Mouse (Mus musculus) hindbrain, embryonic 12.5 days (tissue): ENCODE results near the gene Tex48. TPM values are rescaled to one million over a fixed set of nuclear protein-coding genes. Genes with fewer than 3 reads are reported as not detected.

Experiments used
- ATAC-seq: fragments of 200-750 bp; cut with Nextera tagmentation; 2 replicates; pipeline ENCODE4 v1.8.0; 2017; ENCODE audit warnings: moderate TSS enrichment; ENCODE audit not compliant: low FRiP score
- H3K27ac ChIP-seq: fragments of 300-500 bp; sonication (generic); 2 replicates; pipeline ENCODE4 v1.5.1; 2016; ENCODE audit warnings: mild to moderate bottlenecking
- H3K27me3 ChIP-seq: fragments of 300-500 bp; sonication (generic); 2 replicates; pipeline ENCODE4 v1.6.1; 2016; ENCODE audit warnings: mild to moderate bottlenecking
- H3K36me3 ChIP-seq: fragments of 300-500 bp; sonication (generic); 2 replicates; pipeline ENCODE4 v1.6.1; 2016; ENCODE audit warnings: mild to moderate bottlenecking
- H3K4me1 ChIP-seq: fragments of 300-500 bp; sonication (generic); 2 replicates; pipeline ENCODE4 v1.6.1; 2016
- H3K4me2 ChIP-seq: fragments of 300-500 bp; sonication (generic); replicated peaks from 2 replicates; pipeline ENCODE4 v1.6.1; 2016; ENCODE audit warnings: mild to moderate bottlenecking
- H3K4me3 ChIP-seq: fragments of 300-500 bp; sonication (generic); 2 replicates; pipeline ENCODE4 v1.5.1; 2016; ENCODE audit warnings: mild to moderate bottlenecking
- H3K9ac ChIP-seq: fragments of 300-500 bp; sonication (generic); 2 replicates; pipeline ENCODE4 v1.6.1; 2016; ENCODE audit warnings: mild to moderate bottlenecking, moderate library complexity
- H3K9me3 ChIP-seq: fragments of 300-500 bp; sonication (generic); replicated peaks from 2 replicates; pipeline ENCODE4 v1.6.1; 2016; ENCODE audit warnings: mild to moderate bottlenecking
- WGBS: fragments of 180-500 bp; shearing (Covaris S2); methylation state at CpG from one replicate; pipeline ENCODE4 v1.1.7; 2016; 5-methylcytosine and 5-hydroxymethylcytosine counted together
- polyA plus RNA-seq: library from polyadenylated mRNA; unstranded; fragments of >200 nt; fragmentation: Nextera tagmentation; extraction: Ambion mirVana; gene quantifications from 2 replicates; pipeline ENCODE4 v1.2.1, GENCODE M21; 2016

The Tex48 gene
- polyA plus RNA-seq, 1 experiment from 2014 or later, result not detected

GRCm38 (mm10) chr4:63589987-63590386 is 32.2 kb downstream of the Tex48 start:
- Histone ChIP-seq H3K27ac (no peak overlapping the region), H3K4me1 (no peaks in the 10 kb centered on the region), H3K4me3 (no peak overlapping the region), H3K27me3 (no peaks in the 10 kb centered on the region), H3K36me3 (no peaks in the 10 kb centered on the region), H3K9ac (no peak overlapping the region), H3K9me3 (no peaks in the 10 kb centered on the region), H3K4me2 (no peak overlapping the region)
- 87% methylated on average over 7 of the region's 7 CpGs for WGBS
- no peak for ATAC-seq

GRCm38 (mm10) chr4:63586240-63586639 is 36.0 kb downstream of the Tex48 start:
- H3K9ac ChIP-seq, result no peak overlapping the region
- no peak overlapping the region for H3K4me2 ChIP-seq
- no peaks in the 10 kb centered on the region for H3K36me3 ChIP-seq
- H3K27ac ChIP-seq, result no peak overlapping the region
- 77% methylated on average over 2 of the region's 2 CpGs for WGBS
- no peaks in the 10 kb centered on the region for H3K9me3 ChIP-seq
- no peak for ATAC-seq
- H3K27me3 ChIP-seq, result no peaks in the 10 kb centered on the region
- H3K4me1 ChIP-seq, result no peaks in the 10 kb centered on the region
- H3K4me3 ChIP-seq, result no peak overlapping the region

GRCm38 (mm10) chr4:63585216-63585615 is 37.0 kb downstream of the Tex48 start:
- WGBS, result 73% methylated on average over 10 of the region's 10 CpGs

GRCm38 (mm10) chr4:63582580-63582979 is 39.6 kb downstream of the Tex48 start:
- no peak overlapping the region for H3K27ac ChIP-seq
- WGBS, result 64% methylated on average over 5 of the region's 5 CpGs

More at GRCm38 (mm10) chr4:63585216-63585615, 37.0 kb downstream of the Tex48 start:
- ATAC-seq, result no peak
- no peaks in the 10 kb centered on the region for H3K9me3 ChIP-seq
- H3K4me3 ChIP-seq, result no peak overlapping the region
- peaks cover 2% of the 10 kb centered on the region; the same call in 1 of the 2 replicates for H3K4me1 ChIP-seq
- no peaks in the 10 kb centered on the region for H3K36me3 ChIP-seq
- no peak overlapping the region for H3K9ac ChIP-seq
- H3K27me3 ChIP-seq, result no peaks in the 10 kb centered on the region
- no peak overlapping the region for H3K4me2 ChIP-seq
- no peak overlapping the region for H3K27ac ChIP-seq

DNA sequence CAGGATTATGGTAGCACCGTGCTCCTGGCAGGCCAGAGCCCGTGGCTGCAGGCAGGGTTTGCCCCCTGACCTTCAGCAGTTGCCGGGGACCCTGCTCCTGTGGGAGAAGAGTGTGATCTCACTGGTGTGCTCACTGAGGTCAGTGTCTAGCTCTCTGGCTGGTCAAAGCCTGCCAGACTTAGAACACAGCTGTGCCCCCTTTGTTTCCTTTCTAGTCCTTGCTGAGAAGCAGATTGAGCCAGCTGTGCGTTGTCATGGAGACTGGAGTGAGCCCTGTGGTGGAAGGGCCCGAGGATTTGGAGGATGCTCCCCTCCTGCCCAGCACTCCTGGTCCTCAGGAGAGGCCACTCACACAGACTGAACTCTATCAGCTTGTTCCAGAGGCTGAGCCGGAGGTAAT is 42.1 kb downstream of the Tex48 start:
- Histone ChIP-seq H3K9me3 (peaks cover 6% of the 10 kb centered on the region; the same call in 1 of the 2 replicates), H3K4me1 (peaks cover 8% of the 10 kb centered on the region), H3K36me3 (no peaks in the 10 kb centered on the region), H3K27ac (0 out of 2 replicates have a peak overlapping the region, but pooled peaks have one; percentile 30), H3K9ac (no peak overlapping the region), H3K4me3 (no peak overlapping the region), H3K27me3 (no peaks in the 10 kb centered on the region), H3K4me2 (no peak overlapping the region)
- peak; percentile 78 for ATAC-seq
- 21% methylated on average over 6 of the region's 6 CpGs for WGBS

More at GRCm38 (mm10) chr4:63582580-63582979, 39.6 kb downstream of the Tex48 start:
- Histone ChIP-seq H3K4me1 (peaks cover 8% of the 10 kb centered on the region), H3K9me3 (peaks cover 3% of the 10 kb centered on the region; the same call in 1 of the 2 replicates), H3K36me3 (no peaks in the 10 kb centered on the region), H3K4me2 (no peak overlapping the region), H3K9ac (no peak overlapping the region), H3K4me3 (no peak overlapping the region), H3K27me3 (no peaks in the 10 kb centered on the region)
- no peak for ATAC-seq

- H3K4me3 ChIP-seq, result no peak overlapping the region
These were observed 42.6 kb downstream of the Tex48 start for GRCm38 (mm10) chr4:63579649-63580048.

GRCm38 (mm10) chr4:63572621-63573020 is 49.6 kb downstream of the Tex48 start:
- Histone ChIP-seq H3K27me3 (no peaks in the 10 kb centered on the region), H3K36me3 (no peaks in the 10 kb centered on the region), H3K9ac (no peak overlapping the region), H3K4me1 (peaks cover 13% of the 10 kb centered on the region; the same call in 1 of the 2 replicates), H3K27ac (no peak overlapping the region), H3K4me3 (no peak overlapping the region), H3K9me3 (peaks cover 3% of the 10 kb centered on the region; the same call in 1 of the 2 replicates), H3K4me2 (no peak overlapping the region)
- ATAC-seq, result no peak
- 94% methylated on average over 5 of the region's 5 CpGs for WGBS

More at GRCm38 (mm10) chr4:63579649-63580048, 42.6 kb downstream of the Tex48 start:
- Histone ChIP-seq H3K27ac (0 out of 2 replicates have a peak overlapping the region, but pooled peaks have one; percentile 30), H3K9me3 (peaks cover 6% of the 10 kb centered on the region; the same call in 1 of the 2 replicates), H3K36me3 (no peaks in the 10 kb centered on the region), H3K4me1 (peaks cover 8% of the 10 kb centered on the region), H3K27me3 (no peaks in the 10 kb centered on the region), H3K4me2 (no peak overlapping the region), H3K9ac (no peak overlapping the region)
- ATAC-seq, result no peak
- WGBS, result 78% methylated on average over 14 of the region's 14 CpGs

- H3K27me3 ChIP-seq, result no peaks in the 10 kb centered on the region
- no peak overlapping the region for H3K9ac ChIP-seq
- no peak for ATAC-seq
- 20% methylated on average over 7 of the region's 7 CpGs for WGBS
- H3K4me3 ChIP-seq, result no peak overlapping the region
- H3K4me2 ChIP-seq, result no peak overlapping the region
- H3K36me3 ChIP-seq, result no peaks in the 10 kb centered on the region
- no peaks in the 10 kb centered on the region; the same call in 1 of the 2 replicates for H3K9me3 ChIP-seq
- H3K27ac ChIP-seq, result peak overlapping the region; percentile 4; the same call in 1 of the 2 replicates
- H3K4me1 ChIP-seq, result peaks cover 13% of the 10 kb centered on the region; the same call in 1 of the 2 replicates
These were observed 51.9 kb downstream of the Tex48 start for GRCm38 (mm10) chr4:63570208-63570781.

- no peak overlapping the region for H3K27ac ChIP-seq
- 86% methylated on average over 8 of the region's 8 CpGs for WGBS
- no peak overlapping the region for H3K4me3 ChIP-seq
- no peak for ATAC-seq
- no peaks in the 10 kb centered on the region for H3K27me3 ChIP-seq
- peaks cover 13% of the 10 kb centered on the region; the same call in 1 of the 2 replicates for H3K4me1 ChIP-seq
- H3K9ac ChIP-seq, result no peak overlapping the region
- no peaks in the 10 kb centered on the region; the same call in 1 of the 2 replicates for H3K9me3 ChIP-seq
- H3K36me3 ChIP-seq, result no peaks in the 10 kb centered on the region
- H3K4me2 ChIP-seq, result no peak overlapping the region
These were observed 52.9 kb downstream of the Tex48 start for GRCm38 (mm10) chr4:63569322-63569721.

- Histone ChIP-seq H3K9me3 (no peaks in the 10 kb centered on the region), H3K9ac (no peak overlapping the region), H3K4me1 (peaks cover 13% of the 10 kb centered on the region; the same call in 1 of the 2 replicates), H3K4me2 (no peak overlapping the region), H3K36me3 (no peaks in the 10 kb centered on the region), H3K27ac (no peak overlapping the region), H3K4me3 (no peak overlapping the region), H3K27me3 (no peaks in the 10 kb centered on the region)
- no peak for ATAC-seq
- 88% methylated on average over 10 of the region's 10 CpGs for WGBS
These were observed 54.4 kb downstream of the Tex48 start for GRCm38 (mm10) chr4:63567712-63568390.

- ATAC-seq, result no peak
- Histone ChIP-seq H3K4me3 (no peak overlapping the region), H3K27me3 (0 out of 2 replicates have a peak, but pooled peaks cover 3% of the 10 kb centered on the region), H3K9ac (no peak overlapping the region; the same call in 1 of the 2 replicates), H3K27ac (no peak overlapping the region), H3K4me1 (peaks cover 12% of the 10 kb centered on the region), H3K4me2 (no peak overlapping the region), H3K9me3 (no peaks in the 10 kb centered on the region), H3K36me3 (no peaks in the 10 kb centered on the region)
- WGBS, result 84% methylated on average over 4 of the region's 4 CpGs
These were observed 59.5 kb downstream of the Tex48 start for GRCm38 (mm10) chr4:63562742-63563141.

DNA sequence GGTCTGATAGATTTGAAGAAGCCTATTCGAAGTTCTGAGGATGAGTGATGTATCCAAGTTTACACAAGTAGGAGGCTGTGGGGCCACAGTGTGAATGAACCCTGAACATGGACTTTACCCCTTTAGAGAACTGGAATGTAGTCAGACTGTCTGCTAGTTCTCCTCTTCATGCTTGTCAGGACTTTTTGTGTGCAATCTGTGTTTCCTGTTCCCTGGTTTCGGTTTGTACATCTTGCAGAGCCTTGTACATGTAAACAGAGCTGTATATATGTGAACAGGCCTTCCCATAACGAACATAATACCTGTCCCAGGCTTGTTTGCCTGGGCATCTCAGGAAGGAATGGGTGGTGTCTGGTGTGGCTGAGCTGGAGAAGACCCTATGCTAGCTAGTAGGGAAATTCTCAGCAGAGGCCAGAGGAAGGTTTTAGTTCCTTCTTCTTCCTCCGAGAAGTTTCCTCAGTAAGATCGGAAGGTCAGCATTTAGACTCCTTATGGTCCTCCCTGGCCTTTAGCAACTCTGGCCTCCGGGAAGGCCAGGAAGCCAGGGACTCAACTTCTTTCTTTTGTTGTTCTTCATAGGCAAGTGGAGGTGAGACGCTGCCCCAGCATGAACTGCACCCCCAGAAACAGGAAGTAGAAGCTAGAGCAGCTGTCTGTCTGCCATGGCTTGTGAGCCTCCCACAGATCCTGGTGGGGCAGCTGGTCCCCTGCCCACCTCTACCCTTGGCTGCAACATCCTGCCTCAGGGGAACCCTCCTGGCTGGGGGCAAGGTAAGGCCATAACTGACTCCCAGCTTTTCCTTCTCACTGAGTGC is 60.2 kb downstream of the Tex48 start:
- 84% methylated on average over 7 of the region's 7 CpGs for WGBS
- no peaks in the 10 kb centered on the region for H3K9me3 ChIP-seq
- peaks cover 16% of the 10 kb centered on the region for H3K4me1 ChIP-seq
- no peak overlapping the region for H3K4me2 ChIP-seq
- H3K4me3 ChIP-seq, result no peak overlapping the region
- no peak overlapping the region; the same call in 1 of the 2 replicates for H3K9ac ChIP-seq
- ATAC-seq, result no peak
- H3K27ac ChIP-seq, result no peak overlapping the region
- no peaks in the 10 kb centered on the region for H3K36me3 ChIP-seq
- 0 out of 2 replicates have a peak, but pooled peaks cover 3% of the 10 kb centered on the region for H3K27me3 ChIP-seq
